Mouse (Mus musculus) olfactory bulb, adult 2 months (tissue): ENCODE measurements around the gene Dnajc5g.

Experiments used
- CTCF ChIP-seq: fragments of 200-500 bp; IDR thresholded peaks from 2 replicates; pipeline ENCODE4 v1.5.1; 2012; ENCODE audit warnings: low read depth, mild to moderate bottlenecking, low read length, moderate library complexity; ENCODE audit not compliant: insufficient read depth
- POLR2A ChIP-seq: fragments of 200-500 bp; IDR thresholded peaks from 2 replicates; pipeline ENCODE4 v1.6.1; 2012; ENCODE audit warnings: mild to moderate bottlenecking, low read depth, low read length, moderate library complexity; ENCODE audit not compliant: insufficient read depth

DNA sequence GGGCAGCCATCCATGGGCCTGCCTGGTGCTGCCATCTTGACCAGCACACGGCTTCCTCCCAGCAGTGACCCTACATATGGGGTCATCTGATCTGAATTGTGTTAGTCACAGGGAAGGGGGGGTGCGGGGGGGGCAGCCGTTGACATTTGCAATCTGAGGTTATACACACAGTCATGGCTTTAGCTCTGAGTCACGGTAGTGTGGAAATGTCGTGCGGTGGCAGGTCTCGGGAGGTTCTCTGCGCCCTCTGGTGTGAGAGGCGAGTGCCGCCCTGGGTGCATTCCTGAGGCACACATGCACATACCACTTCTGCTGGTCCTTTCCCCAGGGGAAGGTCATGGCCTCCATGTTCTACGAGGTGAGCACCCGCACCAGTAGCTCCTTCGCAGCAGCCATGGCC, 29.7 kb upstream of the Dnajc5g start:
- no peak for TF ChIP-seq CTCF
- TF ChIP-seq POLR2A: no peak
